Mouse (Mus musculus): Measurements from ENCODE around the gene Aff4.

- TF ChIP-seq POLR2A (IDR thresholded peaks at IDR 0.05; ENCODE audit: insufficient read depth, low read depth, low read length) (no peak), CTCF (IDR thresholded peaks at IDR 0.05; ENCODE audit: insufficient read depth, low read depth, low read length) (no peak)
These were observed 32.6 kb upstream of the Aff4 start for GRCm38 (mm10) chr11:53318041-53318440.

Measured in olfactory bulb, adult 2 months (tissue).